Mouse (Mus musculus) heart, embryonic 16.5 days (tissue): ENCODE data around the gene Ksr2. TPM values are rescaled to one million over a fixed set of nuclear protein-coding genes. Genes with fewer than 3 reads are reported as not detected.
A peak's percentile ranks its signal among the peaks of the same experiment; 100 is the strongest.

ENCODE experiments used
- ATAC-seq: fragments of 200-750 bp; cut with Nextera tagmentation; replicated peaks from 2 replicates; pipeline ENCODE4 v1.8.0; 2017; ENCODE audit warnings: moderate number of reproducible peaks; ENCODE audit not compliant: insufficient read depth, low FRiP score; ENCODE audit errors: extremely low read depth
- H3K27ac ChIP-seq: fragments of 300-500 bp; sonication (generic); 2 replicates; pipeline ENCODE4 v1.5.1; 2014; ENCODE audit warnings: mild to moderate bottlenecking, low read length, control low read depth, moderate library complexity
- H3K27me3 ChIP-seq: fragments of 300-500 bp; sonication (generic); 2 replicates; pipeline ENCODE4 v1.6.1; 2014; ENCODE audit warnings: low read length, mixed read lengths; ENCODE audit not compliant: control insufficient read depth, insufficient read depth
- H3K36me3 ChIP-seq: fragments of 300-500 bp; sonication (generic); 2 replicates; pipeline ENCODE4 v1.6.1; 2014; ENCODE audit not compliant: control insufficient read depth, insufficient read depth
- H3K4me1 ChIP-seq: fragments of 300-500 bp; sonication (generic); 2 replicates; pipeline ENCODE4 v1.6.1; 2014; ENCODE audit warnings: low read length, mixed read lengths; ENCODE audit not compliant: control insufficient read depth, insufficient read depth
- H3K4me2 ChIP-seq: fragments of 300-500 bp; sonication (generic); 2 replicates; pipeline ENCODE4 v1.6.1; 2014; ENCODE audit warnings: low read depth, mild to moderate bottlenecking, control low read depth, low read length
- H3K4me3 ChIP-seq: fragments of 300-500 bp; sonication (generic); 2 replicates; pipeline ENCODE4 v1.5.1; 2014; ENCODE audit warnings: mild to moderate bottlenecking, control low read depth, low read length
- H3K9ac ChIP-seq: fragments of 300-500 bp; sonication (generic); 2 replicates; pipeline ENCODE4 v1.6.1; 2014; ENCODE audit warnings: low read length, control low read depth
- H3K9me3 ChIP-seq: fragments of 300-500 bp; sonication (generic); replicated peaks from 2 replicates; pipeline ENCODE4 v1.6.1; 2016; ENCODE audit warnings: low read length; ENCODE audit not compliant: control insufficient read depth
- WGBS: fragments of 180-500 bp; shearing (Covaris S2); extraction: QIAGEN DNeasy Blood & Tissue Kit; methylation state at CpG from one replicate; pipeline ENCODE4 v1.1.7; 2014; 5-methylcytosine and 5-hydroxymethylcytosine counted together
- polyA plus RNA-seq: library from polyadenylated mRNA; unstranded; fragments of >200 nt; fragmentation: Nextera tagmentation; extraction: Ambion mirVana; gene quantifications from 2 replicates; pipeline ENCODE4 v1.2.1, GENCODE M21; 2015

Gene Ksr2
- polyA plus RNA-seq, 1 experiment from 2014 or later = 0.05 TPM

GRCm38 (mm10) chr5:117694632-117695031 lies 280.8 kb downstream of the Ksr2 start:
- Histone ChIP-seq H3K27ac (no peak overlapping the region), H3K9ac (no peak overlapping the region), H3K36me3 (no peaks in the 10 kb centered on the region), H3K27me3 (0 out of 2 replicates have a peak, but pooled peaks cover 2% of the 10 kb centered on the region), H3K4me1 (no peaks in the 10 kb centered on the region), H3K9me3 (no peaks in the 10 kb centered on the region), H3K4me3 (no peak overlapping the region), H3K4me2 (no peak overlapping the region)
- WGBS = 31% methylated on average over 11 of the region's 11 CpGs
- ATAC-seq = no peak

- Histone ChIP-seq H3K4me3 (no peak overlapping the region), H3K36me3 (no peaks in the 10 kb centered on the region), H3K4me2 (no peak overlapping the region), H3K9me3 (no peaks in the 10 kb centered on the region), H3K27me3 (0 out of 2 replicates have a peak, but pooled peaks cover 2% of the 10 kb centered on the region), H3K27ac (no peak overlapping the region), H3K9ac (no peak overlapping the region), H3K4me1 (no peaks in the 10 kb centered on the region)
- WGBS = 75% methylated on average over 8 of the region's 8 CpGs
- ATAC-seq = no peak
Measured at GRCm38 (mm10) chr5:117696366-117696765, 282.6 kb downstream of the Ksr2 start.

DNA sequence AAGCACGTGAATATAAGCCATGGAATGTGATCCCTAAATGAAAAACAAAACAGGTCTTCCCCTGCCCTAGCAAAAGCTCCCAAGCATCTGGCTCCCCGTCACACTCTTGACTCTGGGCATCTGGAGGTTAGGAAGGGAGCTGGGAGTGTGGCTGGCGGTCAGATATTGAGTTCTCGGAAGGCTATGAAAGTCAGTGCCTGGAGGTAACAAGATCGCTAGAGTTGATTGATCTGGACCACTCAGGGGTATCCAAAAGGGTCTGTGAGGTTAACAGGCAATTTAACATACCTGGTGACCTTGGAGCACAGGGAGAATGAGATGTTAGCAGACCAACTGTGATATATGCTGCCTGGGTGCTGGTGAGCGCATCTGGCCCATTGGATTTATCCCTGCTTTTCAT lies 283.8 kb downstream of the Ksr2 start:
- H3K4me3 ChIP-seq = no peak overlapping the region
- ATAC-seq = no peak
- H3K9ac ChIP-seq = no peak overlapping the region
- H3K36me3 ChIP-seq = no peaks in the 10 kb centered on the region
- no peaks in the 10 kb centered on the region for H3K4me1 ChIP-seq
- 0 out of 2 replicates have a peak, but pooled peaks cover 2% of the 10 kb centered on the region for H3K27me3 ChIP-seq
- no peak overlapping the region for H3K27ac ChIP-seq
- H3K4me2 ChIP-seq = no peak overlapping the region
- 71% methylated on average over 6 of the region's 6 CpGs for WGBS
- H3K9me3 ChIP-seq = no peaks in the 10 kb centered on the region

DNA sequence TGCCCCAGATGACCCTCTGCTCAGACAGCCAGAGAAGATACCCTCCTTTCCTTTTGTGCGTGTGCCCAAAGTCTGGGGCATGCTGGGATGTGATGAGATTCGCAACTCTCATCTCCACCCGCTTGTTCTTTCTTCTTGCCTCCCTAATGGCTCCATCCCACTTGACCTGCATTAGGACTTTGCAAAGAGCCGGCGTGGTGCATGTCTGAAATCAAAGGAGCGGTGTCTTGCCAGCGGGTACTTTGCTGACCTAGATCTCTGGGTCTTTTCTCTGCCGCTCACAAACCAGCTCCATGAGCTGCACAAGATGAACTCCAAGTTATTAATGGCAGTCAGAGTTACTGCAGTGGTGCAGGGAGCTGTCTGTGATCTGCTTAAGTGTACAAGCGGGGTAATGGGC lies 290.6 kb downstream of the Ksr2 start:
- Histone ChIP-seq H3K4me3 (no peak overlapping the region), H3K9ac (no peak overlapping the region), H3K4me2 (no peak overlapping the region), H3K27ac (no peak overlapping the region), H3K27me3 (no peaks in the 10 kb centered on the region), H3K36me3 (no peaks in the 10 kb centered on the region), H3K9me3 (0 out of 2 replicates have a peak, but pooled peaks cover 4% of the 10 kb centered on the region), H3K4me1 (no peaks in the 10 kb centered on the region)
- ATAC-seq = no peak
- WGBS = 66% methylated on average over 9 of the region's 9 CpGs

GRCm38 (mm10) chr5:117706633-117707032 lies 292.8 kb downstream of the Ksr2 start:
- H3K9ac ChIP-seq = no peak overlapping the region
- no peaks in the 10 kb centered on the region for H3K27me3 ChIP-seq
- no peak overlapping the region for H3K4me2 ChIP-seq
- WGBS = 60% methylated on average over 11 of the region's 11 CpGs
- ATAC-seq = no peak
- H3K36me3 ChIP-seq = no peaks in the 10 kb centered on the region
- H3K27ac ChIP-seq = no peak overlapping the region
- H3K4me1 ChIP-seq = peaks cover 2% of the 10 kb centered on the region; the same call in 1 of the 2 replicates
- H3K9me3 ChIP-seq = 0 out of 2 replicates have a peak, but pooled peaks cover 4% of the 10 kb centered on the region
- H3K4me3 ChIP-seq = no peak overlapping the region

DNA sequence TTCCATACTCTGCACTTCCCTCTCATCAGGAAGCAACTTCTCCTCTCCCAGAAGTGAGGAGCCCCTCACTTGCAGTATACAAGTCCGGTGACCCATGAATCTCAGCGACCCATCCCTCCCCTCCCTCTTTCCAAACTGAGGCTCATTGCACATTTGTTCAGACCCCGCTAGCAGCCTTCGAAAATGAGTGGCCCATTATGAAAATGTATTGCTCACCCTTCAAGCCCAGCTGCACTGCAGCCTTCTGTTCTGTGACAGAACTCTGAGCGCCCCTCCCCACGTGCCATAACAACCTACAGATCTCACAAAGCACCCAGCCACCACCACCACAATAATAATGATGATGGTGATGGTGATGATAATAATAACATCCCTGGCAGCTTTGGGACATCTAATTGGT lies 295.5 kb downstream of the Ksr2 start:
- ATAC-seq = no peak
- 0 out of 2 replicates have a peak, but pooled peaks cover 4% of the 10 kb centered on the region for H3K9me3 ChIP-seq
- H3K4me2 ChIP-seq = no peak overlapping the region
- 83% methylated on average over 6 of the region's 6 CpGs for WGBS
- no peaks in the 10 kb centered on the region for H3K27me3 ChIP-seq
- no peaks in the 10 kb centered on the region for H3K36me3 ChIP-seq
- peaks cover 12% of the 10 kb centered on the region; the same call in 1 of the 2 replicates for H3K4me1 ChIP-seq
- no peak overlapping the region for H3K27ac ChIP-seq
- H3K9ac ChIP-seq = no peak overlapping the region
- no peak overlapping the region for H3K4me3 ChIP-seq

DNA sequence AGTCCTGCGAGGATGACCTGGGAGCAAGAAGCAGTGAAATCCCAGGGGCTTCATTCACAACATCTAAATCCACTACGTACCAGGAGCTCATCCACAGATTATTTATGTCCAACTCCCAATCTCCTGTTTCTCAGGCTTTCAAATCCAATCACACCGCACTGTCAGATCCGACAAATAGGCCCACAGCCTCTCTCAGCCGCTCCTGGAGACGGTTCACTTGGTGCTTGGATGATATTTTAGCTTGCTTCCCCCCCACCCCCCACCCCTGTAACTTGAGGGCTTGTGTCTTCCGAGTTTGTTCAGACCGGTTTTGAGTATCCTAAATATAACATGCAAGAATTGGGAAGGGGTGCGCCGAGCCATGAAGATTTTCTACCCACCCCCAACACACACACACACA lies 297.8 kb downstream of the Ksr2 start:
- WGBS = 50% methylated on average over 10 of the region's 10 CpGs
- H3K4me3 ChIP-seq = no peak overlapping the region
- ATAC-seq = no peak

GRCm38 (mm10) chr5:117712207-117712606 lies 298.4 kb downstream of the Ksr2 start:
- ATAC-seq = peak; percentile 87
- Histone ChIP-seq H3K27ac (0 out of 2 replicates have a peak overlapping the region, but pooled peaks have one; percentile 29), H3K4me1 (peaks cover 16% of the 10 kb centered on the region), H3K9ac (no peak overlapping the region), H3K4me2 (peak overlapping the region; percentile 51), H3K9me3 (0 out of 2 replicates have a peak, but pooled peaks cover 4% of the 10 kb centered on the region), H3K4me3 (peak overlapping the region; percentile 3; the same call in 1 of the 2 replicates), H3K36me3 (no peaks in the 10 kb centered on the region), H3K27me3 (no peaks in the 10 kb centered on the region)
- WGBS = 24% methylated on average over 12 of the region's 12 CpGs

More for the DNA sequence above, 297.8 kb downstream of the Ksr2 start:
- H3K9me3 ChIP-seq = 0 out of 2 replicates have a peak, but pooled peaks cover 4% of the 10 kb centered on the region
- peak overlapping the region; percentile 29; the same call in 1 of the 2 replicates for H3K27ac ChIP-seq
- H3K36me3 ChIP-seq = no peaks in the 10 kb centered on the region
- H3K4me2 ChIP-seq = peak overlapping the region; percentile 51
- H3K9ac ChIP-seq = no peak overlapping the region
- H3K27me3 ChIP-seq = no peaks in the 10 kb centered on the region
- peaks cover 12% of the 10 kb centered on the region; the same call in 1 of the 2 replicates for H3K4me1 ChIP-seq

GRCm38 (mm10) chr5:117717120-117717519 lies 303.3 kb downstream of the Ksr2 start:
- H3K27me3 ChIP-seq = peaks cover 2% of the 10 kb centered on the region; the same call in 1 of the 2 replicates
- H3K9me3 ChIP-seq = no peaks in the 10 kb centered on the region
- no peak for ATAC-seq
- H3K4me1 ChIP-seq = peaks cover 10% of the 10 kb centered on the region
- no peak overlapping the region for H3K4me3 ChIP-seq
- H3K36me3 ChIP-seq = no peaks in the 10 kb centered on the region
- WGBS = 52% methylated on average over 9 of the region's 9 CpGs
- H3K27ac ChIP-seq = no peak overlapping the region
- no peak overlapping the region for H3K4me2 ChIP-seq
- H3K9ac ChIP-seq = no peak overlapping the region
